Mouse (Mus musculus) kidney, postnatal 25 days (tissue): ENCODE results near the gene Mrvi1.

Source experiments
- DNase-seq, 2 experiments: peaks; one replicate each; pipeline ENCODE4 v3.0.0; 2021; ENCODE audit warnings: mixed read lengths in 2 of 2

Gene Mrvi1

GRCm38 (mm10) chr7:110823593-110823992 lies 158.7 kb downstream of the Mrvi1 start:
- DNase-seq = no peak

- no peak for DNase-seq
Observed at GRCm38 (mm10) chr7:110823076-110823475, 159.2 kb downstream of the Mrvi1 start.

GRCm38 (mm10) chr7:110822055-110822454 lies 160.2 kb downstream of the Mrvi1 start:
- no peak for DNase-seq

GRCm38 (mm10) chr7:110821653-110822052 lies 160.6 kb downstream of the Mrvi1 start:
- peak; percentile 40 to 49 for DNase-seq

GRCm38 (mm10) chr7:110821068-110821467 lies 161.2 kb downstream of the Mrvi1 start:
- no peak for DNase-seq

GRCm38 (mm10) chr7:110818787-110819350 lies 163.4 kb downstream of the Mrvi1 start:
- DNase-seq = no peak
